Mouse (Mus musculus): ENCODE data around the gene Pced1b.

- no peak for TF ChIP-seq GATA1 (IDR thresholded peaks at IDR 0.05; ENCODE audit: borderline replicate concordance, low read length)
- TF ChIP-seq FLI1 (IDR thresholded peaks at IDR 0.05; ENCODE audit: low read length) = no peak
Observed at GRCm38 (mm10) chr15:97212501-97213477, 34.1 kb upstream of the Pced1b start.

All from megakaryocyte, embryonic 14.5 days (primary cell).